Mouse (Mus musculus): ENCODE results near the gene Cic. TPM values are rescaled to one million over a fixed set of nuclear protein-coding genes. Genes with fewer than 3 reads are reported as not detected.

Gene Cic
- total and polyA plus RNA-seq, 3 experiments, result 41.6 to 62.9 (median 62.8) TPM

DNA sequence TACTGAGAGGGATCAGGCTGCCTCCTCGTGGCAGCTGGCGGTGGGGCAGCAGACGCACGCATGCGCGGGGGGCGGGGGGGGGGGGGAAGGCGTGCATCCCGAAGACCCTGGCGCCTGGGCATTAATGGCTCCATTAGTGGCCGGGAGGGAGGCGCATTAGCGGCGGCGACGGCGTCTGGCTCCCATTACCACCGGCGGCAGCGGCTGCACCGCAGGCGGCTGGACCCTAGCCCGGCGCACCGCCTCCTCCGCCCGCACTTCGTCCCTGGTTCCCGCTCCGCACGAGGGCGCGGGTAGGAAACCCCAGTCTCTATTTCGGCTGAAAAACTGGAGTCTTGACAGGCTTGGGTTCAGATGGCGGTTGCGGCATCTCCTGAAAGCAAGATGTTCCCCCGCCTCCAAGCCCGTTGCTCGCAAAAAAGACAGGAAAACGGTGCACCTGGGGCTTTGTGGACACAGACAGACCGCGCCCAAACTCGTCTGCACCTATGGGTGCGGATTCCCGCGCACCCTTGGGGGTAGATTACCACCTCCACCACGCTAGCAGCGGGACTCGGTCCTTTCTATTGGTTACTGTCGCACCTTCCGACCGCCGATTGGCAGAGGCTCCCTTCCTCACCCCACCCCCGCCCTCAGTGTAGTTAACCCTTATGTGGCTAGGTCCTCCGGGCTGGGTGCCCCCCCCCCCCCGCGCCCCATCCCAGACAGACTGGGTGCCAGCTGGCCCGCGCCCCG, 11.0 kb downstream of the Cic start:
- intact Hi-C loops (cut with DNase I), result loop anchor here (1.0 kb wide), 1 partner anchor 28 kb away; the partner anchor contains the start of gene Erf
- H3K27me3 ChIP-seq (ENCODE audit: control insufficient read depth, insufficient read depth, low read length), result no peaks in the 10 kb centered on the region
- WGBS, result under 1% methylated on average over 59 of the region's 60 CpGs
- H3K36me3 ChIP-seq (ENCODE audit: control insufficient read depth, insufficient read depth, low read length), result peaks cover 3% of the 10 kb centered on the region
- H3K79me2 ChIP-seq (replicated peaks; ENCODE audit: control insufficient read depth, insufficient read depth, low read length), result peaks cover 3% of the 10 kb centered on the region
- DNase-seq, result peak; percentile 85 to 90
- TF ChIP-seq CTCF (IDR thresholded peaks at IDR 0.05) (peak; percentile 74), POLR2A (IDR thresholded peaks at IDR 0.05; ENCODE audit: insufficient read depth, low read depth, low read length) (peak; percentile 80), EP300 (IDR thresholded peaks at IDR 0.05; ENCODE audit: insufficient read depth, low read depth, low read length) (peak; percentile 54; the same call in 1 of the 2 replicates)
- peak overlapping the region; percentile 91 for H3K4me3 ChIP-seq
- H3K9ac ChIP-seq (ENCODE audit: low read depth, low read length), result peak overlapping the region; percentile 86
- H3K4me1 ChIP-seq (ENCODE audit: control insufficient read depth, insufficient read depth, low read length), result peaks cover 26% of the 10 kb centered on the region
- peak overlapping the region; percentile 97 for H3K27ac ChIP-seq

DNA sequence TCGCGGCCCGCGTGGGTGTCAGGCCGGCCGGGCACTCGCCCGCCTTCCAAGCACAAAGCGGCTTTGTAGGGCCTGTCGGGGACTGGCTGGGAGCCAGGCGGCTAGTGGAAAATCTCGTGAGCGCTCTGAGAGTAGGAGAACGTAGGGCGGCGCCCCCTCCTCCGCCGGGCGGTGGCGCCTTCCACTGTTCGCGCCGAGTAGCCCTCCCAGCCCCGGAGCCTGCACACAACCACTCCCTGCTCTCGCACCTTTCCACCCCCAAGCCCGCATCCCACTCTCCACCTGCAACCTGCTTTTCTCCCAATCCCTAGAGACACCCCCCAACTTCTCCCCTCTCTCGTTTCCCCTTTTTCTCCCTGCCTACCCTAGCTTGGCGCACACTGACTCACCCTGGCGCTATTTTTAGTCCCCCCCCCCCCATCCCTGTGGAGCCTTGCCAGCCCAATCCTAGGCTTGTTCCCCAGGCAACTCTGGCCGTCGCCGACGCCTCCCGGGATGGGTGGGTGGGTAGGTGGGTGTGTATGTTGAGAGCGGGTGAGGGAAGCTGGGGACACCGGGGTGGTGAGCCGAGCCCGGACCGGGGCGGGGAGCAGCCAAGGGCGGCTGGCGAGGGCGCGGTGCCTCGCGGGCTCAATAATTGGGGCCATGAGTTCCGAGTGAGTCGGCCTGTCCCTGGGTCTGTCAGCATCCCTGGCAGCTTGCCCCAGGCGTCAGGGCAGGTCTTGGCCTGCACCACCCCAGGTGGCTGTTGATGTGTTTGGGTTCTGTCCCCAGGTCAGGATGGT, 11.8 kb downstream of the Cic start:
- Histone ChIP-seq H3K36me3 (ENCODE audit: control insufficient read depth, insufficient read depth, low read length) (peaks cover 3% of the 10 kb centered on the region), H3K27me3 (ENCODE audit: control insufficient read depth, insufficient read depth, low read length) (no peaks in the 10 kb centered on the region), H3K79me2 (replicated peaks; ENCODE audit: control insufficient read depth, insufficient read depth, low read length) (peaks cover 2% of the 10 kb centered on the region), H3K4me1 (ENCODE audit: control insufficient read depth, insufficient read depth, low read length) (peaks cover 27% of the 10 kb centered on the region), H3K27ac (peak overlapping the region; percentile 97), H3K4me3 (peak overlapping the region; percentile 91), H3K9ac (ENCODE audit: low read depth, low read length) (peak overlapping the region; percentile 86)
- intact Hi-C loops (cut with DNase I), result no loop called here
- WGBS, result 1% methylated on average over 48 of the region's 49 CpGs
- TF ChIP-seq CTCF (IDR thresholded peaks at IDR 0.05), result peak; percentile 62
- TF ChIP-seq POLR2A (IDR thresholded peaks at IDR 0.05; ENCODE audit: insufficient read depth, low read depth, low read length), result peak; percentile 49
- TF ChIP-seq EP300 (IDR thresholded peaks at IDR 0.05; ENCODE audit: insufficient read depth, low read depth, low read length), result peak; percentile 31
- peak; percentile 92 to 93 for DNase-seq

DNA sequence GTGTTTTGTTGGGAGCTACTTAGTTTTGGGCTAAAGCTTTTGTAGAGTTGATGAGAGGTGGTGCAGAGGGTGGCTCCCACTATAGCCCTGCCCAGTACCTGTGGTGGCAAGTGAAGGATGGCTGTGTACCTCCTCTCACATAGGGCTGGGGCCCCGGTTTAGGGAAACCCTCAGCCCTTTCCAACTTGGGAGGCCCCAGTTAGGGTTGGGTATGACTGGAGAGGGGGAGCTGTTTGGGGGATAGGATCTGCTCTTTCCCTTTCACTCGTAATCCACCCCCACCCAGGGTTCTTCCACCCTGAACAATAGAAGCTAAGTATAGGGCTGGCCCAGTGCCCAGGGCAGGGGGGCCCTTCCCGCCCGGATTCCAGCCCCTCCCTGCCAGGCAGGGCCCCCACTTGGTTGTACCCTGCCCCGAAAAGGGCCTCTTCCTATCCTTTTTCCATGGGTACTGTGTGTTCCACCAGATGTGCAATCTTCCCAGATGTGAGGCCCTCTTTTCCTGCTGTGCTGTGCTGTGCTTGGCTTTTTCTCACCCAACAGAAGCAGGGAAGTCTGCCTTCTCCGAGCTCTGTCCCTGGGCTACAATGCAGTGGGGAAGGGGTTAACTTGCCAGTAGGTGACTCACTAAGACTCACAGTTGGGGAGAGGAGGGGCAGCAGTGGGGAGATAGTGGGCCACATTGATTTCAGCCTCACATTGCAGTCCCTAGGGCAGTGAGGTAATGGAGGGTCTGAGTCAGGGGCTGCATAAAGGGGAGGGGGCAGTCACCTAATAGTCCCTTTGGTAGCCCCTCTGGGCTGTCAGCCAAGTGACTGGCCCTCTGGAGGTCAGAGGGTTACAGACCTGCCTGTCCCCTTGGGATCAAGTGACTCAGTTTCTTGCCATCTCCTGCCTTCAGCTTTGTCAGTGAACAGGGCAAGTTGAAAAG, 12.6 kb downstream of the Cic start:
- TF ChIP-seq POLR2A (IDR thresholded peaks at IDR 0.05; ENCODE audit: insufficient read depth, low read depth, low read length) (0 out of 2 replicates have a peak, but pooled peaks have one; percentile 36), EP300 (IDR thresholded peaks at IDR 0.05; ENCODE audit: insufficient read depth, low read depth, low read length) (peak; percentile 43; the same call in 1 of the 2 replicates), CTCF (IDR thresholded peaks at IDR 0.05) (no peak)
- peaks cover 3% of the 10 kb centered on the region for H3K36me3 ChIP-seq (ENCODE audit: control insufficient read depth, insufficient read depth, low read length)
- peaks cover 25% of the 10 kb centered on the region for H3K4me1 ChIP-seq (ENCODE audit: control insufficient read depth, insufficient read depth, low read length)
- no peaks in the 10 kb centered on the region for H3K27me3 ChIP-seq (ENCODE audit: control insufficient read depth, insufficient read depth, low read length)
- H3K27ac ChIP-seq, result peak overlapping the region; percentile 97
- 3% methylated on average over 6 of the region's 6 CpGs for WGBS
- no peaks in the 10 kb centered on the region; the same call in none of the 2 replicates for H3K79me2 ChIP-seq (replicated peaks; ENCODE audit: control insufficient read depth, insufficient read depth, low read length)
- H3K9ac ChIP-seq (ENCODE audit: low read depth, low read length), result peak overlapping the region; percentile 86
- peak overlapping the region; percentile 91 for H3K4me3 ChIP-seq
- DNase-seq, result peak; percentile 80 to 83
- intact Hi-C loops (cut with DNase I), result no loop called here

- peak; percentile 8 to 32 for DNase-seq
- no peaks in the 10 kb centered on the region for H3K79me2 ChIP-seq (replicated peaks; ENCODE audit: control insufficient read depth, insufficient read depth, low read length)
- peak overlapping the region; percentile 35 for H3K4me3 ChIP-seq
- intact Hi-C loops (cut with DNase I), result no loop called here
- H3K27me3 ChIP-seq (ENCODE audit: control insufficient read depth, insufficient read depth, low read length), result no peaks in the 10 kb centered on the region
- TF ChIP-seq POLR2A (IDR thresholded peaks at IDR 0.05; ENCODE audit: insufficient read depth, low read depth, low read length), result no peak
- no peak for TF ChIP-seq CTCF (IDR thresholded peaks at IDR 0.05)
- TF ChIP-seq EP300 (IDR thresholded peaks at IDR 0.05; ENCODE audit: insufficient read depth, low read depth, low read length), result no peak
- WGBS, result 16% methylated on average over 12 of the region's 12 CpGs
- H3K36me3 ChIP-seq (ENCODE audit: control insufficient read depth, insufficient read depth, low read length), result peaks cover 3% of the 10 kb centered on the region; the same call in 1 of the 2 replicates
- H3K4me1 ChIP-seq (ENCODE audit: control insufficient read depth, insufficient read depth, low read length), result peaks cover 25% of the 10 kb centered on the region
- H3K9ac ChIP-seq (ENCODE audit: low read depth, low read length), result peak overlapping the region; percentile 35
- H3K27ac ChIP-seq, result peak overlapping the region; percentile 97
These were observed 13.7 kb downstream of the Cic start for GRCm38 (mm10) chr7:25281166-25281733.

Data from heart, adult 2 months (tissue).